Mouse (Mus musculus): ENCODE results near the gene Hmgb1.

GRCm38 (mm10) chr5:149159021-149159420, 25.3 kb downstream of the Hmgb1 start:
- TF ChIP-seq CTCF (IDR thresholded peaks at IDR 0.05; ENCODE audit: borderline replicate concordance, insufficient read depth, low read length) (no peak), POLR2A (IDR thresholded peaks at IDR 0.05; ENCODE audit: low read depth, low read length) (no peak)
